Mouse (Mus musculus) right cerebral cortex, postnatal 10 days (tissue): ENCODE results near the gene Fbxo41.
A peak's percentile ranks its signal among the peaks of the same experiment; 100 is the strongest.
"Not testable (repeated sequence)": the region's sequence is repeated elsewhere in the genome, so short reads cannot be mapped to it uniquely, and the experiment has no call there.

Experiments
- DNase-seq, 2 experiments: peaks; one replicate each; pipeline ENCODE4 v3.0.0; 2021; ENCODE audit warnings: low spot score in 2 of 2

Gene Fbxo41

GRCm38 (mm10) chr6:85491606-85492005, 11.2 kb downstream of the Fbxo41 start:
- DNase-seq: no peak

GRCm38 (mm10) chr6:85490252-85490651, 12.5 kb downstream of the Fbxo41 start:
- DNase-seq: no peak

GRCm38 (mm10) chr6:85489717-85490116, 13.1 kb downstream of the Fbxo41 start:
- no peak for DNase-seq

GRCm38 (mm10) chr6:85488510-85488909, 14.3 kb downstream of the Fbxo41 start:
- DNase-seq: no peak

GRCm38 (mm10) chr6:85485738-85486137, 17.1 kb downstream of the Fbxo41 start:
- no peak for DNase-seq

GRCm38 (mm10) chr6:85483843-85484721, 18.7 kb downstream of the Fbxo41 start:
- DNase-seq: peak in 1 of 2 experiments; percentile 31

GRCm38 (mm10) chr6:85480685-85481084, 22.1 kb downstream of the Fbxo41 start:
- peak in 1 of 2 experiments; percentile 38 for DNase-seq

- DNase-seq: no peak
Measured at GRCm38 (mm10) chr6:85479979-85480378, 22.8 kb downstream of the Fbxo41 start.

- DNase-seq: no peak
Measured at GRCm38 (mm10) chr6:85478416-85478815, 24.4 kb downstream of the Fbxo41 start.

- DNase-seq: no peak
Measured at GRCm38 (mm10) chr6:85477366-85477917, 25.4 kb downstream of the Fbxo41 start.

- DNase-seq: no peak
Measured at GRCm38 (mm10) chr6:85475581-85475980, 27.2 kb downstream of the Fbxo41 start.

- no peak for DNase-seq
Measured at GRCm38 (mm10) chr6:85472542-85472941, 30.3 kb downstream of the Fbxo41 start.

GRCm38 (mm10) chr6:85471962-85472361, 30.8 kb downstream of the Fbxo41 start:
- DNase-seq: no peak

GRCm38 (mm10) chr6:85469660-85470430, 32.9 kb downstream of the Fbxo41 start:
- DNase-seq: no peak

GRCm38 (mm10) chr6:85465381-85465780, 37.4 kb downstream of the Fbxo41 start:
- peak in 1 of 2 experiments; percentile 40 for DNase-seq

- DNase-seq: no peak
Measured at GRCm38 (mm10) chr6:85459621-85460020, 43.2 kb downstream of the Fbxo41 start.

GRCm38 (mm10) chr6:85452816-85453215, 50.0 kb downstream of the Fbxo41 start:
- no peak for DNase-seq

GRCm38 (mm10) chr6:85452411-85452665, 50.5 kb downstream of the Fbxo41 start:
- DNase-seq: no peak

GRCm38 (mm10) chr6:85451664-85452410, 51.0 kb downstream of the Fbxo41 start, which contains the start of gene Pradc1:
Gene Pradc1 (minus strand): TSS chr6:85451970.
- DNase-seq: peak; percentile 99

GRCm38 (mm10) chr6:85450697-85451663, 51.8 kb downstream of the Fbxo41 start, which contains the start of gene Cct7:
Gene Cct7 (plus strand): TSS chr6:85451514.
- peak; percentile 100 for DNase-seq

GRCm38 (mm10) chr6:85450140-85450539, 52.7 kb downstream of the Fbxo41 start:
- DNase-seq: not testable (repeated sequence)
